Mouse (Mus musculus) NIH3T3 (cell line): ENCODE measurements around the gene Cd40lg.

ENCODE experiments used
- DNase-seq: peaks from one replicate; pipeline ENCODE4 v3.0.0-alpha.2; 2012; ENCODE audit warnings: low read depth

The Cd40lg gene

GRCm38 (mm10) chrX:57211876-57212275 is at the start of gene Cd40lg:
Gene Cd40lg (plus strand): TSS chrX:57212143.
- no peak for DNase-seq

GRCm38 (mm10) chrX:57166549-57166948 is 45.4 kb upstream of the Cd40lg start:
- DNase-seq = no peak

GRCm38 (mm10) chrX:57171269-57171668 is 40.7 kb upstream of the Cd40lg start:
- no peak for DNase-seq

- no peak for DNase-seq
Measured at GRCm38 (mm10) chrX:57177225-57177779, 34.6 kb upstream of the Cd40lg start.

- no peak for DNase-seq
Measured at GRCm38 (mm10) chrX:57182470-57182869, 29.5 kb upstream of the Cd40lg start.

- DNase-seq = no peak
Measured at GRCm38 (mm10) chrX:57183359-57183758, 28.6 kb upstream of the Cd40lg start.

- no peak for DNase-seq
Measured at GRCm38 (mm10) chrX:57187301-57187700, 24.6 kb upstream of the Cd40lg start.

- no peak for DNase-seq
Measured at GRCm38 (mm10) chrX:57189335-57189734, 22.6 kb upstream of the Cd40lg start.

GRCm38 (mm10) chrX:57196319-57196718 is 15.6 kb upstream of the Cd40lg start:
- DNase-seq = no peak

GRCm38 (mm10) chrX:57198036-57198435 is 13.9 kb upstream of the Cd40lg start:
- no peak for DNase-seq

GRCm38 (mm10) chrX:57200397-57200796 is 11.5 kb upstream of the Cd40lg start:
- no peak for DNase-seq

- no peak for DNase-seq
Measured at GRCm38 (mm10) chrX:57210591-57210990, 1.4 kb upstream of the Cd40lg start.

- no peak for DNase-seq
Measured at GRCm38 (mm10) chrX:57212862-57213261, 919 bp downstream of the Cd40lg start.

- DNase-seq = no peak
Measured at GRCm38 (mm10) chrX:57215495-57215894, 3.6 kb downstream of the Cd40lg start.

GRCm38 (mm10) chrX:57216271-57216670 is 4.3 kb downstream of the Cd40lg start:
- no peak for DNase-seq

- no peak for DNase-seq
Measured at GRCm38 (mm10) chrX:57219563-57219962, 7.6 kb downstream of the Cd40lg start.

- no peak for DNase-seq
Measured at GRCm38 (mm10) chrX:57221881-57222280, 9.9 kb downstream of the Cd40lg start.

- no peak for DNase-seq
Measured at GRCm38 (mm10) chrX:57223301-57223700, 11.4 kb downstream of the Cd40lg start.

- no peak for DNase-seq
Measured at GRCm38 (mm10) chrX:57228178-57228577, 16.2 kb downstream of the Cd40lg start.

- no peak for DNase-seq
Measured at GRCm38 (mm10) chrX:57233596-57233995, 21.7 kb downstream of the Cd40lg start.

GRCm38 (mm10) chrX:57235982-57236381 is 24.0 kb downstream of the Cd40lg start:
- no peak for DNase-seq

- no peak for DNase-seq
Measured at GRCm38 (mm10) chrX:57238572-57238971, 26.6 kb downstream of the Cd40lg start.

- DNase-seq = no peak
Measured at GRCm38 (mm10) chrX:57253329-57254055, 41.5 kb downstream of the Cd40lg start.

GRCm38 (mm10) chrX:57260744-57261143 is 48.8 kb downstream of the Cd40lg start:
- no peak for DNase-seq
